20 mouse cellular contexts compared by ENCODE assay signal in the genomic region with DNA sequence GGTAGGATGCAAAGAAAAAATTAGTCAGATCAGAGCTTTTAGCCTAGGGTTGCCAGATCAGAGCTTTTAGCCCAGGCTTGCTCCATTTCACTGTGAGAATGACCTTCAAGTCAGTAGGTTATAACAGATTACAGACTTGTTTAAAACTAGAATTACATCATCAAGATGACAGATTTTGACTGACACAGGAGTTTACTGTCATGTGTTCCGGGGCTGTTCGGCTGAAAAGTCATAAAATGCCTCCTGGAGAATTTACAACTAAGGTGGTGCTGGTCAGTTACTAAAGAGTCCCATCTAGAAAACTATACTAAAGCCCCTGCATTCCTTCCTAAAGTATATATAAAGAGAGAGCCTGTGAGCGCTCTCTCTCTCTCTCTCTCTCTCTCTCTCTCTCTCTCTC.
"Had no signal": no experiment of that assay in that cellular context is flagged by ENCODE, and none has a peak within 500 bp of the region (broad histone marks: within the 10 kb centered on the region; RNA-seq: fewer than 3 reads in every experiment).

No protein-coding gene starts in this region.

- H3K27me3 ChIP-seq: heart, embryonic 12.5 days; hindbrain, embryonic 12.5 days; kidney, embryonic 15.5 days; limb, embryonic 13.5 days; limb, embryonic 15.5 days; liver, embryonic 12.5 days had no signal

- ATAC-seq: hindbrain, embryonic 16.5 days; inflammation-experienced regulatory T-cells, adult 6 months had no signal

- H3K4me3 ChIP-seq: heart, embryonic 10.5 days; heart, embryonic 12.5 days; hindbrain, embryonic 10.5 days; hindbrain, embryonic 12.5 days; kidney, embryonic 15.5 days; limb, embryonic 13.5 days; limb, embryonic 15.5 days; liver, embryonic 12.5 days had no signal

- H3K4me1 ChIP-seq: heart, embryonic 10.5 days; heart, embryonic 12.5 days; limb, embryonic 13.5 days; limb, embryonic 15.5 days; liver, embryonic 12.5 days had no signal

- H3K9ac ChIP-seq: heart, embryonic 12.5 days; hindbrain, embryonic 12.5 days; hindbrain, embryonic 14.5 days; kidney, embryonic 15.5 days; limb, embryonic 13.5 days; limb, embryonic 15.5 days; liver, embryonic 12.5 days had no signal

- H3K27ac ChIP-seq: heart, embryonic 10.5 days; hindbrain, embryonic 10.5 days; hindbrain, embryonic 12.5 days; hindbrain, embryonic 14.5 days; limb, embryonic 13.5 days; limb, embryonic 15.5 days; liver, embryonic 12.5 days had no signal

- H3K4me2 ChIP-seq: heart, embryonic 12.5 days; hindbrain, embryonic 12.5 days; hindbrain, embryonic 14.5 days; kidney, embryonic 15.5 days; limb, embryonic 13.5 days; limb, embryonic 15.5 days; liver, embryonic 12.5 days had no signal

- DNase-seq: gastrocnemius, postnatal 14 days; gastrocnemius, postnatal 36 days; heart, postnatal 10 days; heart, postnatal 4 days; kidney, adult 9 months; kidney, postnatal 10 days; layer of hippocampus, adult 9-11 months; layer of hippocampus, postnatal 36 days; left cerebral cortex, postnatal 4 days had no signal

- H3K9me3 ChIP-seq: heart, embryonic 10.5 days; heart, embryonic 12.5 days; hindbrain, embryonic 10.5 days; hindbrain, embryonic 12.5 days; kidney, embryonic 15.5 days; limb, embryonic 13.5 days; limb, embryonic 15.5 days; liver, embryonic 12.5 days had no signal
